Mouse (Mus musculus): ENCODE measurements around the gene Pex13. TPM values are rescaled to one million over a fixed set of nuclear protein-coding genes. Genes with fewer than 3 reads are reported as not detected.

The Pex13 gene
- polyA plus RNA-seq, 1 experiment from 2014 or later: 22.2 TPM

- Histone ChIP-seq H3K27ac (ENCODE audit: low read length) (no peak overlapping the region), H3K4me2 (replicated peaks; ENCODE audit: low read depth, low read length) (no peak overlapping the region), H3K4me1 (ENCODE audit: insufficient read depth, low read depth, low read length) (no peaks in the 10 kb centered on the region), H3K9me3 (ENCODE audit: low read length) (no peaks in the 10 kb centered on the region), H3K27me3 (replicated peaks; ENCODE audit: insufficient read depth, low read length) (no peaks in the 10 kb centered on the region), H3K9ac (replicated peaks; ENCODE audit: low read depth) (no peak overlapping the region), H3K36me3 (ENCODE audit: insufficient read depth, low read length) (peaks cover 4% of the 10 kb centered on the region; the same call in 1 of the 2 replicates), H3K4me3 (ENCODE audit: low read depth, low read length) (no peak overlapping the region)
- DNase-seq (ENCODE audit: low spot score): peak; percentile 76
- no peak for ATAC-seq
- TF ChIP-seq EP300 (IDR thresholded peaks at IDR 0.05) (no peak), CTCF (IDR thresholded peaks at IDR 0.05) (peak; percentile 86)
- 45% methylated on average over 3 of the region's 3 CpGs for WGBS
These were observed 13.4 kb upstream of the Pex13 start for GRCm38 (mm10) chr11:23679044-23679642.

GRCm38 (mm10) chr11:23676100-23676499, 10.3 kb upstream of the Pex13 start:
- Histone ChIP-seq H3K36me3 (ENCODE audit: insufficient read depth, low read length) (peaks cover 9% of the 10 kb centered on the region; the same call in 1 of the 2 replicates), H3K4me1 (ENCODE audit: insufficient read depth, low read depth, low read length) (no peaks in the 10 kb centered on the region), H3K4me2 (replicated peaks; ENCODE audit: low read depth, low read length) (no peak overlapping the region), H3K9ac (replicated peaks; ENCODE audit: low read depth) (no peak overlapping the region), H3K27ac (ENCODE audit: low read length) (no peak overlapping the region), H3K9me3 (ENCODE audit: low read length) (no peaks in the 10 kb centered on the region), H3K27me3 (replicated peaks; ENCODE audit: insufficient read depth, low read length) (no peaks in the 10 kb centered on the region), H3K4me3 (ENCODE audit: low read depth, low read length) (no peak overlapping the region)
- no peak for TF ChIP-seq EP300 (IDR thresholded peaks at IDR 0.05)
- TF ChIP-seq CTCF (IDR thresholded peaks at IDR 0.05): no peak
- DNase-seq (ENCODE audit: low spot score) (no peak), ATAC-seq (no peak)
- WGBS: 91% methylated on average over 5 of the region's 5 CpGs

GRCm38 (mm10) chr11:23672256-23672749, 6.5 kb upstream of the Pex13 start:
- Histone ChIP-seq H3K27ac (ENCODE audit: low read length) (no peak overlapping the region), H3K9me3 (ENCODE audit: low read length) (no peaks in the 10 kb centered on the region), H3K4me3 (ENCODE audit: low read depth, low read length) (no peak overlapping the region), H3K27me3 (replicated peaks; ENCODE audit: insufficient read depth, low read length) (no peaks in the 10 kb centered on the region), H3K4me2 (replicated peaks; ENCODE audit: low read depth, low read length) (no peak overlapping the region), H3K4me1 (ENCODE audit: insufficient read depth, low read depth, low read length) (no peaks in the 10 kb centered on the region), H3K9ac (replicated peaks; ENCODE audit: low read depth) (no peak overlapping the region), H3K36me3 (ENCODE audit: insufficient read depth, low read length) (peaks cover 9% of the 10 kb centered on the region; the same call in 1 of the 2 replicates)
- ATAC-seq: no peak
- TF ChIP-seq CTCF (IDR thresholded peaks at IDR 0.05) (no peak), EP300 (IDR thresholded peaks at IDR 0.05) (peak; percentile 60)
- peak; percentile 56 for DNase-seq (ENCODE audit: low spot score)
- WGBS: 53% methylated on average over 4 of the region's 4 CpGs

- peak overlapping the region; percentile 70; the same call in 1 of the 2 replicates for H3K4me3 ChIP-seq (ENCODE audit: low read depth, low read length)
- peaks cover 3% of the 10 kb centered on the region; the same call in 1 of the 2 replicates for H3K4me1 ChIP-seq (ENCODE audit: insufficient read depth, low read depth, low read length)
- no peaks in the 10 kb centered on the region for H3K9me3 ChIP-seq (ENCODE audit: low read length)
- ATAC-seq (no peak), DNase-seq (ENCODE audit: low spot score) (peak; percentile 31)
- TF ChIP-seq EP300 (IDR thresholded peaks at IDR 0.05): no peak
- no peak for TF ChIP-seq CTCF (IDR thresholded peaks at IDR 0.05)
- H3K4me2 ChIP-seq (replicated peaks; ENCODE audit: low read depth, low read length): peak overlapping the region; percentile 60; the same call in 1 of the 2 replicates
- H3K27me3 ChIP-seq (replicated peaks; ENCODE audit: insufficient read depth, low read length): no peaks in the 10 kb centered on the region
- peak overlapping the region; percentile 27; the same call in 1 of the 2 replicates for H3K27ac ChIP-seq (ENCODE audit: low read length)
- 16% methylated on average over 3 of the region's 3 CpGs for WGBS
- no peaks in the 10 kb centered on the region for H3K36me3 ChIP-seq (ENCODE audit: insufficient read depth, low read length)
- no peak overlapping the region for H3K9ac ChIP-seq (replicated peaks; ENCODE audit: low read depth)
These were observed 1.4 kb upstream of the Pex13 start for GRCm38 (mm10) chr11:23667128-23667527.

GRCm38 (mm10) chr11:23666526-23666925, 767 bp upstream of the Pex13 start:
- peak overlapping the region; percentile 60 for H3K4me2 ChIP-seq (replicated peaks; ENCODE audit: low read depth, low read length)
- H3K4me3 ChIP-seq (ENCODE audit: low read depth, low read length): peak overlapping the region; percentile 70
- H3K9me3 ChIP-seq (ENCODE audit: low read length): no peaks in the 10 kb centered on the region
- H3K4me1 ChIP-seq (ENCODE audit: insufficient read depth, low read depth, low read length): peaks cover 3% of the 10 kb centered on the region; the same call in 1 of the 2 replicates
- H3K9ac ChIP-seq (replicated peaks; ENCODE audit: low read depth): peak overlapping the region; percentile 83
- no peak for ATAC-seq
- H3K27ac ChIP-seq (ENCODE audit: low read length): peak overlapping the region; percentile 98
- no peak for TF ChIP-seq EP300 (IDR thresholded peaks at IDR 0.05)
- DNase-seq (ENCODE audit: low spot score): no peak
- no peaks in the 10 kb centered on the region for H3K27me3 ChIP-seq (replicated peaks; ENCODE audit: insufficient read depth, low read length)
- no peaks in the 10 kb centered on the region for H3K36me3 ChIP-seq (ENCODE audit: insufficient read depth, low read length)
- WGBS: 6% methylated on average over 5 of the region's 5 CpGs

- H3K27ac ChIP-seq (ENCODE audit: low read length): peak within 1 kb of the TSS; percentile 98
- no peaks in the 10 kb centered on the region for H3K36me3 ChIP-seq (ENCODE audit: insufficient read depth, low read length)
- H3K4me1 ChIP-seq (ENCODE audit: insufficient read depth, low read depth, low read length): peaks cover 6% of the 10 kb centered on the region; the same call in 1 of the 2 replicates
- TF ChIP-seq CTCF (IDR thresholded peaks at IDR 0.05) (no peak), EP300 (IDR thresholded peaks at IDR 0.05) (no peak)
- H3K9me3 ChIP-seq (ENCODE audit: low read length): no peaks in the 10 kb centered on the region
- peak within 1 kb of the TSS; percentile 83 for H3K9ac ChIP-seq (replicated peaks; ENCODE audit: low read depth)
- DNase-seq (ENCODE audit: low spot score): peak; percentile 76
- H3K4me2 ChIP-seq (replicated peaks; ENCODE audit: low read depth, low read length): peak within 1 kb of the TSS; percentile 60
- H3K4me3 ChIP-seq (ENCODE audit: low read depth, low read length): peak within 1 kb of the TSS; percentile 70
- under 1% methylated on average over 33 of the region's 40 CpGs for WGBS
- ATAC-seq: peak; percentile 46
- H3K27me3 ChIP-seq (replicated peaks; ENCODE audit: insufficient read depth, low read length): no peaks in the 10 kb centered on the region
These were observed 410 bp downstream of the Pex13 start, which contains the start of gene Pus10 for GRCm38 (mm10) chr11:23665311-23665786. Gene Pus10 (plus strand): TSS chr11:23665674.

Data from lung, postnatal 0 days (tissue).